Mouse (Mus musculus) T-helper 1 cell (primary cell): ENCODE results near the gene Bik.

Experiments
- in situ Hi-C: fragments of 300-600 bp; cut with MboI, MseI; formaldehyde crosslinking; loops from one replicate; pipeline ENCODE4 v1.15.1; 2025; ENCODE audit warnings: high pct_unique_total_duplicates

Gene Bik

DNA sequence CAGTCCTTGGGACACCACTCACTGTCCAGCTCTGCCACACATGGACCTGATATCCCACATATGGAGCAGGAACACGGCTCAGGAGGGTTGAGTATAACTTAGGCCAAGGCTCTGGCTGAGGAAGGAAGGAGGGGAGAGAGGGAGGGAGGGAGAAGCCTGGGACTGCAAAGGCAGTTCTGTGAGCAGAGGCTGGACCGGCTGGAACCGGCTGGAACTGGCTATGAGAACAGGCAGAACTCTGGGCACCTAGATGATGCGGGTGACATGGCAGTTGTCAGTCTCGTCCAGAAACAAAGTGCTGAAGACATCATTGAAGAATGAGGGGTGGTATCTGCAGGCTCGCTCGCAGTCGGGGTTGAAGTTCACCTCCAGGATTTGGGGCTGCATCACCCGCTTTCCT lies 50.0 kb downstream of the Bik start:
- in situ Hi-C loops, result no loop called here

DNA sequence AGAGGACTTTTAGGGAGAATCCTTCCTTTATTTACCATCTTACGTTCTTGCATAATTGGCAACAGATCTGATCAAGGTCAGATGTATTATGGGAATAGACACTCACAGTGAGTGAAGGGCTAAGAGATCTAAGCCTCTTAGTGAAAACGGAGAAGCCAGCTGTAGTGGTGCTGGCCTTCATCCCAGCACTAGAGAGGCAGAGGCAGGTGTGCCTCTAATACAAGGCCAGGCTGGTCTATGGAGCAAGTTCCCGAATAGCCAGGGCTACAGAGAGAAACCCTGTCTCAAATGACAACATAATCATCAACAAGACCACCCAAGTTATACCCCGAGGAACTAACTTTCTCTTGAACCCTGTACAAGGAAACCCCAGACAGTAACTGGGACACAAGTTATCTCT lies 56.3 kb downstream of the Bik start:
- in situ Hi-C loops, result no loop called here

- in situ Hi-C loops, result no loop called here
These were observed 56.9 kb downstream of the Bik start for GRCm38 (mm10) chr15:83583419-83584156.

DNA sequence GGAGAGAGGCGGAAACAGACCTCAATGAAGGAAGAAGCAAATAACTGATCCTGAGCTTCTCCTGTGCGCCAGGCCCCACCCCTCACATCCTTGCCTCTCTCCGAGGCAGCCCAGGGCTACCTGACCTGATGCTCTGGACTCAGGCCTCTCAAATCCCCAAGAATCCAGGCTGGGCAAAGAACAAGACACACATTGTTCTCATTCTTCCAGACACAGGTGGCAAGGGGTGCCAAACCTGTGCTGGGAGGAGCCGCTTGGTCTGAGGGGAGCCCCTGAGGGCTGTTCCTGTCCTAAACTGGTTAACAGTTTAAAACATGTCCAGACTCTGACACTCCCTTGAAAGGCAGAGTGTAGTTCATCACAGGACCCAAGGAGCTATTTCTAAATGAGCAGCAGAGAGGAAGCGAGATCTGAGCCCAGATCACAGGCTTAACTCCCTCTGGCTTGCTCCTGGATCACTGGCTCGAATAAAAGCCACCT lies 58.1 kb downstream of the Bik start:
- in situ Hi-C loops, result no loop called here

DNA sequence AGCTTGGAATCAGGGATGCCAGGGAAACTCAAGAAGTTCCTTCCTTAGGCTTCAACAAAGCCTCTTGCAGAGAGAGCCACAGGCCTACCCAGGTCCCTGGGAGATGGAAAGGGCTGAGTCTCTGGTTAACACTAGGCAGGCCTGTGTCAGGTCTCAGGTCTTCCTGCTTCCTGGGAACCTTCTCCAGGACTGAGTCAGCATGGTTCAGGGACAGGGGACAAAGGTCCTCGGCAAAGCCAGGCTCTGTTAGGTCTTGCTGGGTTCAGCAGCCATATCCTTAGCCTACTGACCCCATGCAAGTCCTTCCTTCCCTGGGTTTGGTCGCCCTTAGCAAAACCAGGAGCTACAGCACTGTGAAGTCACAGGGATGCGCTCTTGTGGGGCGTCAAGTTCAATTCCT lies 64.2 kb downstream of the Bik start:
- in situ Hi-C loops, result no loop called here

- in situ Hi-C loops, result no loop called here
These were observed 65.1 kb downstream of the Bik start for GRCm38 (mm10) chr15:83591758-83592157.

GRCm38 (mm10) chr15:83592260-83593188 lies 65.9 kb downstream of the Bik start:
- in situ Hi-C loops, result no loop called here

DNA sequence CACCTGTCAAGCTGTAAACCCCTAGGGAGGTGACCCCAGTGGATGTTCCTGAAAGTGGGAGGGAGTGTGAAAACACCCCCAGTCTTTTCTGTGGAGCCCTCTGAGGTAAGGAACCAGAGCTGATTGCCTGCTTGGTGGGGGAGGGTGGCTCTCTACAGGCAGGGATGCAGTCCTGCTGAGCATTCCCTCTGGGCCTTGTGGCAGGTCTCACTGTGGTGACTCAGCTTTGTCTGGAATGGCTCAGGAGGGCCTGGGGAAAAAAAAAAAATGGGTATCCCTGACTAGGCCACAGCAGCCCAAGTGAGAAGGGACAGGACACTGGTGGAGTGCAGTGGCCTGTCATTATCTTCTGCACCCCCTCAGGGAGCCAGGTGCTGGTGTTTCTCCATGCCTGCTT lies 66.5 kb downstream of the Bik start:
- in situ Hi-C loops, result no loop called here

DNA sequence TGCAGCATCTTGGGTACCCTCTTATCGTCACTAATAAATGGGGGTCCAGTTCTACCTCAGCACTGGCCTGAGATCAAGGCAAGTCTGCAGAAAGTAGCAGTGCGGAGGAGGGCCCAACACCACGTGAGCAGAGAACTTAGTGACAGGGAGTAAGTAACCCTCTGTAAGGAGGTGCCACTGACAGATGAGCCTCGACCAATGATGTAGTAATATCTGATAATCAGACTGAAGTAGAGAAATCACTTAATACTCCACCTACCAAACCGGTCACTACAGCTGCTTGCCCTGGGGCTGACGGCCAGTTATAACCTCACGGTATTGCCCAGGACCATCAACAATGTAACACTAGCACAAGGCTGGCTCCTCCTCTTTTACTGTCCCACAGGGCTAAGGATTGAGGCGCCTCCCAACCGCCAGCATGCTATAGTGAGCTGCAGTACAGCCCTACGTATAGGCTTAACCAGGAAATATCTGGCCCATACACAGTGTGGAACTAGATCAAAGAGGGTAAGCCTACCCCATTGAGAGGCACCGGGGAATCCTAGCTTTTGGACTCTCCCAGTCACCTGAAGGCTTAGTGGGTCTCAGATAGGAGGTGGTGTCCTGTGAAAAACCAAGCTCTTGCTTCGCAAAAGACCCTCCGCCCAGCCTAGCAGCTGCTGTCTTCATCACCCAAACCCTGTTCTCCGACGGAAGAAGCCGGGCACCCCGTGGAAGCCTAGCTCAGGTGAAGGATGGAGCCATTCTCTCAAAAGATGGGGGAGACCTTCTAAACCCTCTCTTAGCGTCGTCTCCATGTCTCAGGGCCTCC lies 67.2 kb downstream of the Bik start:
- in situ Hi-C loops, result no loop called here
